Mouse (Mus musculus): ENCODE measurements around the gene Olfr211.
"Not testable (repeated sequence)": the region's sequence is repeated elsewhere in the genome, so short reads cannot be mapped to it uniquely, and the experiment has no call there.

The Olfr211 gene

GRCm38 (mm10) chr6:116488791-116489190, at the start of gene Olfr211:
Olfr211 (plus strand) TSS chr6:116489091.
- DNase-seq (ENCODE audit: low read depth, low spot score): no peak

- DNase-seq (ENCODE audit: low read depth, low spot score): no peak
These were observed 49.4 kb upstream of the Olfr211 start for GRCm38 (mm10) chr6:116439531-116439930.

GRCm38 (mm10) chr6:116440447-116440846, 48.4 kb upstream of the Olfr211 start:
- DNase-seq (ENCODE audit: low read depth, low spot score): no peak

DNA sequence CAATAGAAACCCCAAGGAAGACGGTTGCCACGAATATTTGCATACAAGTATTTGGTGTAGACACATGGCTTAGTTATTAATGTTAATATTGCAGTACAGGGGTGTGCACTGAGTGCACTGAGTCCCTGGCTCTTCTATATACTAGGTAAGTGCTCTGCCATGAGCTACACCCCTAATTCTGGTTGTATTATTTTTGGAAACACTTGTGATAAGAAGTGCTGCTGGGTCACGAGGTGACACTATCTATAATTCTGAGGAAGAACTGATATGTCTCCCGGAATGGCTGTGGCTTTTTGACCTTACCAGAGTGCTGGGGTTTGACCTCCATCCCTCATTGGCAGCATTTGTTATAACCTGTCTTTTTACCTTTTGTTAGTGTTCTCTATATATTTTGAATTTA, 48.0 kb upstream of the Olfr211 start:
- no peak for DNase-seq (ENCODE audit: low read depth, low spot score)

DNA sequence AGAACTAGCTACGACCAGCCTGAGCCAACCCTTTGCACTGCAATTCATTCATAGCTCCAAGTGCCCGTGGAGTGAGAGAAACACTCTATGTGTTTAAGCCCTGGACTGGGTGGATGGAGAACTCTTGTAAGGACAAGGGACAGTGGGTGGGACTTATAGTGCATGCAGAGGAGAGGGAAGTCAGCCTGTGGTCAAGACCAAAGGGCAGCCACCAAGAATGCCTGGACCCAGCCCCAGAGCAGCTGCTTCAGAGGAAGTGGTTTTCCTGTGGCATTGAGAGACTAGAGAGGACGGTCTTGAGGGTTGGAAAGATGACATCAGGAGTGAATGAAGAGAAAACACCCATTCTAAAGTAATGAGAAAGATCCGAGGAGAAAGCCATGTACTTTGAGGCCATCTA, 33.1 kb upstream of the Olfr211 start:
- DNase-seq (ENCODE audit: low read depth, low spot score): no peak

DNA sequence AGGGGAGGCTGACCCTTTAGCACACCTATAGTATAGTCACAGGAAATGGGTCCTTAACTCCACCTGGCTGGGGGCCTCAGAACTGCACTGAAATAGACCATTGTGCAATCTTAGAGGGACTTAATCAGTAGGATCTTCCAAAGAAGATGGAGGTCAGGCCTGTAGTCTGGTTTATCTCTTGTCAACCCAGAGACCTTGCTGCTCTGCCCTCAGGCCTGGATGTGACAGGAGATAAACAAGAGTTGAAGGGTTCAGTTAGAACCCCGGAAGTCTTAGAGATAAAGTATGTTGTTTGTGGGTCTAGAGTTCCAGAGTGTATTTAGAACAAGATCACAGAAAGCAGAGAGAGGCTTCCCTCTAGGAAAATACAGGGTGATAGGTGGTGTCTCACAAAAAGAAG, 32.4 kb upstream of the Olfr211 start:
- DNase-seq (ENCODE audit: low read depth, low spot score): no peak

GRCm38 (mm10) chr6:116458728-116459127, 30.2 kb upstream of the Olfr211 start:
- DNase-seq (ENCODE audit: low read depth, low spot score): no peak

- no peak for DNase-seq (ENCODE audit: low read depth, low spot score)
These were observed 29.7 kb upstream of the Olfr211 start for GRCm38 (mm10) chr6:116459232-116459631.

- no peak for DNase-seq (ENCODE audit: low read depth, low spot score)
These were observed 28.2 kb upstream of the Olfr211 start, which contains the start of gene Alox5 for GRCm38 (mm10) chr6:116460544-116461283. Alox5 (minus strand) TSS chr6:116461178.

GRCm38 (mm10) chr6:116468081-116468480, 20.8 kb upstream of the Olfr211 start:
- peak; percentile 29 for DNase-seq (ENCODE audit: low read depth, low spot score)

DNA sequence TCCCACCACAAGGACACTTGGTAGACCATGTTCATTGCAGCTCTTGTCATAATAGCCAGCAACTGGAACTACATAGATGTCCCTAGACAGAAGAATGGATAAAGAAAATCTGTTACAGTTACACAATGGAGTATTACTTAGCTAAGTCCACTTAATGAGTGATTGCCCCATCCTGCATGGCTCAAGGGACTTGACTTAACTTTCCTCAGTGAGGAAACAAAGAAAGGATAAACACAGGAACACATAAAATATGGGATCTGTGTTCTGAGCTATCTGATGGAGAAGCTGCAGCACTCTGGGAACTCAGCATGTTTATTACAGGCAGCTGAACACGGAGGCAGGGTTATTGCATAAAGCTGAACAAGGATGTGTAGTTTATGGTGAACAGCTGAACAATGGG, 3.8 kb upstream of the Olfr211 start:
- DNase-seq (ENCODE audit: low read depth, low spot score): no peak

DNA sequence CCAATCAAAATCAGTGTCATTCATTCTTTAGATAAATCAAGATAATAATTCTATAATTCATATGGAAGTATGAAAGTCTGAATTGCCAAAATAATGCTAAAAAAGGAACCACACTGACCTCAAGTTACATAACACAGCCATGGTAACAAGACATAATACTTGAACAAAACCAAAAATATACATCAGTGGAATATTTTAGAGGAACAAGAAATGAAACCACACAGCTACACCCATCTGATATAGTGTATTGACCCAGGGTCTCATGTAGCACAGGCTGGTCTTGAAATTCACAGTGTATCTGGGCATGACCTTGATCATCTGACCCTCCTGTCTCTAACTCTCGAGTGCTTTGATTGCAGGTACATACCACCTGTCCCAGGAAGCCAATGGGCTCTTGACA, 2.1 kb upstream of the Olfr211 start:
- DNase-seq (ENCODE audit: low read depth, low spot score): no peak

GRCm38 (mm10) chr6:116493742-116494141, 4.9 kb downstream of the Olfr211 start:
- no peak for DNase-seq (ENCODE audit: low read depth, low spot score)

DNA sequence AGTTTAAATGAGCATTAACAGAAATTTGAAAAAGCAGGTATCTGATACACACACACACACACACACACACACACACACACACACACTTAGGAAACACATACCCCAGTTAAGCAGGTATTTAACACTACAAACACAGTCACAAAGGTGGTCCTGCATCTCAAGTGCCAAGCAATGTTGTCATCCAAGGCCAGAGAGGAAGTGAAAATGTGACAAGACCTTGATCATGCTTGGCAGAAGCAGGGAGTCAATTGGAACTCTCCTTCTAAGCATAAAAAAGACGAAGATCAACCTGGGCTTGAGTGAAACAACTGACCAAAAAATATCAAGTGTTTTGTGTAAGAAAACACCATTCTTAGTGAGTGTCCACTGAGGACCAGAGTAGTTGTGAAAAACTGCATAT, 7.1 kb downstream of the Olfr211 start:
- peak; percentile 6 for DNase-seq (ENCODE audit: low read depth, low spot score)

- not testable (repeated sequence) for DNase-seq (ENCODE audit: low read depth, low spot score)
These were observed 17.6 kb downstream of the Olfr211 start, which contains the start of gene Olfr212 for GRCm38 (mm10) chr6:116506302-116507003. Olfr212 (plus strand) TSS chr6:116506516.

DNA sequence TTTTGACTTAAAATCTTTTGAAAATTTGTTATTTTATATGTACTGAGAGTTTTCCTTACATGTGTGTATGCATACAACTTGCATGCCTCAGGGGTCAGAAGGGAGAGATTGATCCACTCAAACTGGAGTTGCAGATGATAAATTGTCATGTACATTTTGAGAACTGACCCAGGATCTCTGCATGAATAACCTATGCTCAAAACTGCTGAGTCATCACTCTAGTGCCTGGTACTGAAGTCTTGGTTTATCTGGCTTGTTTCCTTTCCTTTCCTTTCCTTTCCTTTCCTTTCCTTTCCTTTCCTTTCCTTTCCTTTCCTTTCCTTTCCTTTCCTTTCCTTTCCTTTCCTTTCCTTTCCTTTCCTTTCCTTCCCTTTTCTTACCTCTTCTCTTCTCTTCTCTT, 25.9 kb downstream of the Olfr211 start:
- DNase-seq (ENCODE audit: low read depth, low spot score): no peak

- DNase-seq (ENCODE audit: low read depth, low spot score): no peak
These were observed 49.3 kb downstream of the Olfr211 start, which contains the start of gene Olfr213 for GRCm38 (mm10) chr6:116538156-116538555. Olfr213 (plus strand) TSS chr6:116538456.

DNA sequence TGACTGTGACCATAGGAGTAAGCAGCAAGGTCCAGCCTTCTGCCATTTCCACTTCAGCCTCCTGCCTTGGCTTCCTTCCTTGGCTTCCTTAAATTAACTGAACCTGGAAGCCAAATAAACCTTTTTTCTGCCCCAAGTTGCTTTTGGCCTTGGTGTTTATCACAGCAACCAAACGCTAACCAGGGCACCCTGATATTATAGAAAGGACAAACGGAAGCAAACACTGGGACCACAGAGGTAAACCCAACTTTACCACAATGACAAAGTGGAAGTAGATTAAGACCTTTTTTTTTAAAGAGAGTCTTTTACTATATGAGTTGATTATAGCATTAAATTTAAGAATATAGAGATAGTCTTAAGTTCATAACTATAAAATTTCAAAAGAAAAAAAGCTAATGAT, 53.6 kb downstream of the Olfr211 start:
- DNase-seq (ENCODE audit: low read depth, low spot score): no peak

Measured in A20 (cell line).